Mouse (Mus musculus): ENCODE results near the gene Fyn.

DNA sequence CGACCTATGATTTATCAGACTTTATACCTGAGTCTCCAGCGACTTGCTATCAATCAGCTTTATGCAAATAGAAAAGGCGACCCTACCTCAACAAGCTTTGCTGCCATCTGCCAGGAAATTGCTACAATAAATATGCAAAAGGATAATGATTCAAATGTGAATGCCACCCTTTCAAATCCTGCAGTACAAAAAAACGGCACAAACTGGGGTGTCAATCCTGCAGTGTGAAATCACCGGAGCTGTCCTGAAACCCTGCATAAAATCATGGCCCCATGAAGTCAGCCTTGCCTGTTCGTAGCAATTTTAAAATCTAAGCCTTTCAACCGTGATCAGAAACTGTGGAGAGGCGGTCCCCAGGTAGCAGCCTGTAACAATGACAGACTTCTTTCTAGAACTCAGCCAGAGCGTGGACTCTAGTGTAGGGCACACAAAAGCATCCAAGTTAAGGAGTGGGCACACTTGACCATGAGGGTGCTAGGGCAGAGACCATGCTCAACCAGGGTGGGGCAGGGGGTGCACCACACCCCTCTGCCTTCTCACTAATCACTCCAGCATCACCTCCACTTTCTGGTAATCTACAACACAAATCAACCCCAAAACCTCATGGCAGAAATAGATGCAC lies 203.5 kb downstream of the Fyn start:
- TF ChIP-seq CTCF (IDR thresholded peaks at IDR 0.05; ENCODE audit: low read depth) (no peak), EP300 (IDR thresholded peaks at IDR 0.05; ENCODE audit: low read depth) (no peak)

All from liver, postnatal 0 days (tissue).